Mouse (Mus musculus): Measurements from ENCODE around the gene Lsg1.

DNA sequence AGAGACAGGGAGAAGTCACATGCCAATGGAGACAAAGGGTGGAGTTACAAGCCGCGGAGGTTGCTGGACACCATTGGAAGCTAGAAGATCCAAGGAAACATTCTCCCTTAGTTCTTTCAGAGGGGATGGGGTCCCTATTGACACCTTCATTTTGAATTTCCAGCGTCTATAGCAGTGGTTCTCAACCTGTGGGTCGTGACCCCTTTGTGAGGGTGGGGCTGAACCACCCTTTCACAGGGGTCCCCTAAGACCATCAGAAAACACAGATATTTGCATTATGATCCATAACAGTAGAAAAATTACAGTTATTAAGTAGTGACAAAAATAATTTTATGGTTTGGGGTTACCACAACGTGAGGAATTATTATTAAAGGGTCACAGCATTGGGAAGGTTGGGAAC is 42.1 kb upstream of the Lsg1 start:
- TF ChIP-seq CTCF (IDR thresholded peaks at IDR 0.05; ENCODE audit: low read depth): no peak
- no peak for TF ChIP-seq EP300 (optimal IDR thresholded peaks at IDR 0.05)

All from stomach, postnatal 0 days (tissue).